Mouse (Mus musculus): ENCODE measurements around the gene Klhl29. TPM values are rescaled to one million over a fixed set of nuclear protein-coding genes. Genes with fewer than 3 reads are reported as not detected.

Klhl29 gene
- polyA plus RNA-seq (2014; fragmentation: Illumina TruSeq; extraction: RNeasy Lipid Tissue Mini Kit (QIAGEN cat#74804); ENCODE audit: low read depth, low replicate concordance), result 0.85 TPM

GRCm38 (mm10) chr12:5375616-5376461, at the start of gene Klhl29:
Gene Klhl29 (minus strand): TSS chr12:5375682.

All from sigmoid colon, adult 10 weeks (tissue).